In genomic region chr8:61420166-61420565, GRCm38 (mm10) we compare ENCODE assay signal across 14 mouse cellular contexts.
DNase-seq lines count a peak whose midpoint lies in the region; ATAC-seq and TF ChIP-seq lines count a peak whose summit lies in the region.
"Had no signal": no experiment of that assay in that cellular context is flagged by ENCODE, and none has a peak within 500 bp of the region (broad histone marks: within the 10 kb centered on the region; RNA-seq: fewer than 3 reads in every experiment).

No protein-coding gene starts in this region.

- H3K9me3 ChIP-seq in forebrain, embryonic 13.5 days (replicated peaks) = no peaks in the 10 kb centered on the region
- no peaks in the 10 kb centered on the region for H3K9me3 ChIP-seq in forebrain, embryonic 10.5 days
- no peaks in the 10 kb centered on the region for H3K9me3 ChIP-seq in lung, embryonic 14.5 days (ENCODE audit: low read depth, low read length)
- H3K9me3 ChIP-seq in midbrain, embryonic 14.5 days (ENCODE audit: control insufficient read depth, low read length) = no peaks in the 10 kb centered on the region
- H3K9me3 ChIP-seq: embryonic facial prominence, embryonic 12.5 days had no signal

- H3K4me2 ChIP-seq in forebrain, embryonic 13.5 days = no peak overlapping the region
- H3K4me2 ChIP-seq in lung, embryonic 14.5 days = no peak overlapping the region
- no peak overlapping the region for H3K4me2 ChIP-seq in midbrain, embryonic 14.5 days (ENCODE audit: low read length)
- H3K4me2 ChIP-seq: embryonic facial prominence, embryonic 12.5 days had no signal

- no peaks in the 10 kb centered on the region for H3K27me3 ChIP-seq in forebrain, embryonic 13.5 days
- no peaks in the 10 kb centered on the region for H3K27me3 ChIP-seq in forebrain, embryonic 10.5 days (ENCODE audit: poor library complexity, severe bottlenecking)
- no peaks in the 10 kb centered on the region for H3K27me3 ChIP-seq in lung, embryonic 14.5 days (ENCODE audit: insufficient read depth, low read length)
- H3K27me3 ChIP-seq in midbrain, embryonic 14.5 days (ENCODE audit: control insufficient read depth, insufficient read depth, low read length) = no peaks in the 10 kb centered on the region
- H3K27me3 ChIP-seq: embryonic facial prominence, embryonic 12.5 days had no signal

- no peak for ATAC-seq in forebrain, embryonic 13.5 days
- ATAC-seq in lung, embryonic 14.5 days (ENCODE audit: insufficient read depth) = peak; percentile 73
- ATAC-seq in midbrain, embryonic 14.5 days (ENCODE audit: low FRiP score, low TSS enrichment) = peak; percentile 32; the same call in 1 of the 2 replicates
- ATAC-seq in frontal cortex, adult (ENCODE audit: low TSS enrichment) = no peak

- no peak for TF ChIP-seq CTCF in lung, embryonic 14.5 days (IDR thresholded peaks at IDR 0.05; ENCODE audit: low read depth)

- no peak overlapping the region for H3K9ac ChIP-seq in forebrain, embryonic 13.5 days
- no peak overlapping the region for H3K9ac ChIP-seq in lung, embryonic 14.5 days
- no peak overlapping the region for H3K9ac ChIP-seq in midbrain, embryonic 14.5 days (replicated peaks; ENCODE audit: low read length)
- H3K9ac ChIP-seq: embryonic facial prominence, embryonic 12.5 days; liver, embryonic 14.5 days had no signal

- H3K4me3 ChIP-seq in forebrain, embryonic 13.5 days = no peak overlapping the region
- no peak overlapping the region for H3K4me3 ChIP-seq in forebrain, embryonic 10.5 days
- no peak overlapping the region for H3K4me3 ChIP-seq in lung, embryonic 14.5 days (ENCODE audit: low read depth, low read length)
- no peak overlapping the region for H3K4me3 ChIP-seq in midbrain, embryonic 14.5 days (replicated peaks; ENCODE audit: low read depth, low read length)
- H3K4me3 ChIP-seq: embryonic facial prominence, embryonic 12.5 days; myocyte had no signal

- DNase-seq in forebrain, embryonic 10.5 days (ENCODE audit: extremely low spot score, low spot score) = no peak
- peak; percentile 67 for DNase-seq in lung, embryonic 14.5 days
- DNase-seq in lung, postnatal 4 days = no peak
- peak; percentile 17 for DNase-seq in heart, postnatal 4 days
- DNase-seq in midbrain, embryonic 14.5 days = peak; percentile 64
- no peak for DNase-seq in c-Kit-positive CD71-positive TER-119-positive erythroid progenitor cells, embryonic 14.5 days (ENCODE audit: low spot score)
- DNase-seq: cerebellum, adult 18-20 months; layer of hippocampus, adult 9-11 months; thymus, adult 2 months had no signal

- WGBS in forebrain, embryonic 13.5 days = 23% methylated on average over 6 of the region's 6 CpGs
- 48% methylated on average over 6 of the region's 6 CpGs for WGBS in forebrain, embryonic 10.5 days
- 23% methylated on average over 6 of the region's 6 CpGs for WGBS in lung, embryonic 14.5 days
- WGBS in midbrain, embryonic 14.5 days = 25% methylated on average over 6 of the region's 6 CpGs

- no peaks in the 10 kb centered on the region for H3K36me3 ChIP-seq in forebrain, embryonic 13.5 days (ENCODE audit: poor library complexity, severe bottlenecking)
- no peaks in the 10 kb centered on the region for H3K36me3 ChIP-seq in forebrain, embryonic 10.5 days (replicated peaks)
- H3K36me3 ChIP-seq in lung, embryonic 14.5 days (ENCODE audit: insufficient read depth) = no peaks in the 10 kb centered on the region
- no peaks in the 10 kb centered on the region for H3K36me3 ChIP-seq in midbrain, embryonic 14.5 days (ENCODE audit: control insufficient read depth, insufficient read depth, low read length)
- H3K36me3 ChIP-seq: embryonic facial prominence, embryonic 12.5 days had no signal

- H3K27ac ChIP-seq in forebrain, embryonic 13.5 days = peak overlapping the region; percentile 44; the same call in 1 of the 2 replicates
- H3K27ac ChIP-seq in forebrain, embryonic 10.5 days = no peak overlapping the region
- no peak overlapping the region; the same call in 1 of the 2 replicates for H3K27ac ChIP-seq in lung, embryonic 14.5 days (ENCODE audit: low read depth)
- peak overlapping the region; percentile 49; the same call in 1 of the 2 replicates for H3K27ac ChIP-seq in midbrain, embryonic 14.5 days (replicated peaks; ENCODE audit: low read depth, low read length)
- H3K27ac ChIP-seq: embryonic facial prominence, embryonic 12.5 days; liver, embryonic 14.5 days had no signal

- peaks cover 13% of the 10 kb centered on the region for H3K4me1 ChIP-seq in forebrain, embryonic 13.5 days
- peaks cover 12% of the 10 kb centered on the region for H3K4me1 ChIP-seq in forebrain, embryonic 10.5 days
- no peaks in the 10 kb centered on the region for H3K4me1 ChIP-seq in lung, embryonic 14.5 days (ENCODE audit: insufficient read depth)
- H3K4me1 ChIP-seq in midbrain, embryonic 14.5 days (ENCODE audit: control insufficient read depth, insufficient read depth, low read length) = peaks cover 10% of the 10 kb centered on the region; the same call in 1 of the 2 replicates

Comparison
In these comparisons a context has a peak if more than half of its experiments do, and no peak if none do; other contexts are left out.
1. H3K27ac ChIP-seq: peak in forebrain, embryonic 13.5 days (single experiment) and midbrain, embryonic 14.5 days (single experiment); none in forebrain, embryonic 10.5 days (single experiment) and lung, embryonic 14.5 days (single experiment).
2. DNase-seq: peak in lung, embryonic 14.5 days (single experiment), heart, postnatal 4 days (single experiment) and midbrain, embryonic 14.5 days (single experiment); none in forebrain, embryonic 10.5 days (single experiment), lung, postnatal 4 days (0 of 2) and c-Kit-positive CD71-positive TER-119-positive erythroid progenitor cells, embryonic 14.5 days (single experiment).
3. ATAC-seq: peak in lung, embryonic 14.5 days (single experiment) and midbrain, embryonic 14.5 days (single experiment); none in forebrain, embryonic 13.5 days (single experiment) and frontal cortex, adult (single experiment).